Mouse (Mus musculus) urinary bladder, adult 2 months (tissue): Measurements from ENCODE around the gene Adam1a. TPM values are rescaled to one million over a fixed set of nuclear protein-coding genes. Genes with fewer than 3 reads are reported as not detected.

Experiments
- DNase-seq: peaks from one replicate; pipeline ENCODE4 v3.0.0; 2022; ENCODE audit warnings: low spot score
- polyA plus RNA-seq: library from polyadenylated mRNA; depleted of rRNA; stranded (reverse); fragments of >200 nt; gene quantifications from 2 replicates; pipeline ENCODE4 v1.2.3, GENCODE M21; 2012; rRNA removed

Adam1a gene
- polyA plus RNA-seq, 1 experiment: 12.0 TPM

GRCm38 (mm10) chr5:121500719-121501118, 44.6 kb downstream of the Adam1a start:
- DNase-seq: no peak

GRCm38 (mm10) chr5:121493305-121493704, 52.0 kb downstream of the Adam1a start:
- DNase-seq: no peak

GRCm38 (mm10) chr5:121484801-121485200, 60.5 kb downstream of the Adam1a start:
- DNase-seq: no peak

GRCm38 (mm10) chr5:121477680-121478079, 67.6 kb downstream of the Adam1a start:
- no peak for DNase-seq

- DNase-seq: no peak
Measured at GRCm38 (mm10) chr5:121476040-121476439, 69.2 kb downstream of the Adam1a start.

GRCm38 (mm10) chr5:121474610-121475009, 70.7 kb downstream of the Adam1a start:
- no peak for DNase-seq

- no peak for DNase-seq
Measured at GRCm38 (mm10) chr5:121472411-121472810, 72.9 kb downstream of the Adam1a start.

- no peak for DNase-seq
Measured at GRCm38 (mm10) chr5:121469566-121469965, 75.7 kb downstream of the Adam1a start.

Other genes with a start within 250 kb of the Adam1a start
- gene Trafd1, start 159.8 kb downstream of the Adam1a start, polyA plus RNA-seq: 106 and 115 TPM in 2 replicates
- gene Naa25, start 147.5 kb downstream of the Adam1a start, polyA plus RNA-seq: 15.8 and 17.2 TPM in 2 replicates
- 1.4 and 2.4 TPM in 2 replicates for gene Tmem116, start 93.6 kb downstream of the Adam1a start, polyA plus RNA-seq
- 96.2 and 97.4 TPM in 2 replicates for gene Erp29, start 93.0 kb downstream of the Adam1a start, polyA plus RNA-seq
- not detected in 2 replicates for gene Adam1b, start 42.0 kb downstream of the Adam1a start, polyA plus RNA-seq
- gene Gm42878, start within 50 bp of the Adam1a start, polyA plus RNA-seq: 0.34 TPM in 1 of 2 replicates, not detected in the other
- 79.3 and 93.5 TPM in 2 replicates for gene Mapkapk5, start 423 bp upstream of the Adam1a start, polyA plus RNA-seq
- 663 and 712 TPM in 2 replicates for gene Aldh2, start 48.3 kb upstream of the Adam1a start, polyA plus RNA-seq
- 10.6 and 12.8 TPM in 2 replicates for gene Acad12, start 73.5 kb upstream of the Adam1a start, polyA plus RNA-seq
- gene Acad10, start 115.0 kb upstream of the Adam1a start, polyA plus RNA-seq: 9.6 and 10.3 TPM in 2 replicates
- gene Brap, start 115.1 kb upstream of the Adam1a start, polyA plus RNA-seq: 34.7 and 37.1 TPM in 2 replicates
- 60.6 and 85.3 TPM in 2 replicates for gene Atxn2, start 165.9 kb upstream of the Adam1a start, polyA plus RNA-seq